In the genomic region with DNA sequence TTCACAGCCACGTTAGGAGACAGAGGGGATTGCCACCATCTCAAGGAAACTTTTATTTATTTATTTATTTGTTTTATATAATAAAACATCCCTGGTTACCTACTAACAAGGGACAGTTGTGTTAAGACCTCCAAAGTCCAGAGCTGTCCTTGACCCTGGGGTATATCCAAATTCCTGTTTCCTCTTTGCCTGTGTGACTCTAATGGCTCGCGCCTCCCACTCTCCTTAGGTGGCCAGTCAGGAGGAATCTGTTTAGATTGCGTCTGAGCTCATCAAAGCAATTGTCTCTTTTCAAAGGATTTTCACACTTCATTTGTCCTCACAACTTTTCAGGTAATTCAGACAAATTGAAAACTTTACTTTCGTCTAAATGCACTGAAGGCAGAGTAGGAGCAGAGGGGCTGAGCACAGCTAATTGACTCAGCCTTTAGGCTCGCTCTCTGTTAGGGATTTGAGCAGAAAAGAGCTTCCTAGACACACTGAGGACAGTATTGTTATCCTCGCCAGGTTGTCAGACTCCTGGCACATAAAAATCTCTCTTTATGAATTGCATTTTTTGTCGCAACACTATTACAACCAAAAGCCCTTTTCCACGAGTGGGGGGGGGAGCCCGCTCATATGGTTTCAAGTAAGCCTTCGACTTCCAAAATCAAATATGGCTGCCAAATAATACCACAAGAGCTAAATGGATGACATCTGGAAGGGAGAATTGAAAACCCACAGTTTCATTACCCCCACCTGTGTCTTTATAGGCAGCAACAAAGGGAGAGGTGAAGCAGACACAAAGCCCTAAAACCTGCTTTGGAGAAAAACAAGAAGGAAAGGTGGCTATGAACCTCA, we compare ENCODE assay signal across 16 mouse cellular contexts.
DNase-seq lines count a peak whose midpoint lies in the region; ATAC-seq lines count a peak whose summit lies in the region.
"Had no signal": no experiment of that assay in that cellular context is flagged by ENCODE, and none has a peak within 500 bp of the region (broad histone marks: within the 10 kb centered on the region; RNA-seq: fewer than 3 reads in every experiment).

No protein-coding gene starts in this region.

- ATAC-seq in midbrain, embryonic 13.5 days = no peak
- ATAC-seq in midbrain, embryonic 11.5 days (ENCODE audit: low FRiP score) = no peak
- no peak for ATAC-seq in embryonic facial prominence, embryonic 13.5 days (ENCODE audit: insufficient number of reproducible peaks, insufficient read depth, low FRiP score, low TSS enrichment, low read depth)
- peak; percentile 61; the same call in 1 of the 2 replicates for ATAC-seq in hindbrain, embryonic 15.5 days (ENCODE audit: low FRiP score, low read depth)
- 0 out of 2 replicates have a peak, but pooled peaks have one; percentile 58 for ATAC-seq in neural tube, embryonic 14.5 days (ENCODE audit: low read depth)
- ATAC-seq: lung, postnatal 0 days; Patski had no signal

- H3K4me2 ChIP-seq in midbrain, embryonic 13.5 days (replicated peaks) = no peak overlapping the region
- no peak overlapping the region for H3K4me2 ChIP-seq in midbrain, embryonic 11.5 days
- H3K4me2 ChIP-seq in embryonic facial prominence, embryonic 13.5 days = peak overlapping the region; percentile 30
- H3K4me2 ChIP-seq in hindbrain, embryonic 15.5 days = no peak overlapping the region
- H3K4me2 ChIP-seq in neural tube, embryonic 14.5 days (ENCODE audit: low read depth, low read length) = no peak overlapping the region
- H3K4me2 ChIP-seq: liver, embryonic 13.5 days; stomach, embryonic 15.5 days had no signal

- 0 out of 2 replicates have a peak overlapping the region, but pooled peaks have one; percentile 27 for H3K27ac ChIP-seq in midbrain, embryonic 13.5 days
- H3K27ac ChIP-seq in midbrain, embryonic 11.5 days (ENCODE audit: low read depth, low read length) = no peak overlapping the region
- H3K27ac ChIP-seq in embryonic facial prominence, embryonic 13.5 days = peak overlapping the region; percentile 84
- peak overlapping the region; percentile 33; the same call in 1 of the 2 replicates for H3K27ac ChIP-seq in hindbrain, embryonic 15.5 days (replicated peaks)
- peak overlapping the region; percentile 69; the same call in 1 of the 2 replicates for H3K27ac ChIP-seq in neural tube, embryonic 14.5 days (ENCODE audit: low read depth, low read length)
- H3K27ac ChIP-seq: liver, embryonic 13.5 days; stomach, embryonic 15.5 days had no signal

- no peaks in the 10 kb centered on the region for H3K36me3 ChIP-seq in midbrain, embryonic 13.5 days
- no peaks in the 10 kb centered on the region for H3K36me3 ChIP-seq in midbrain, embryonic 11.5 days (ENCODE audit: control insufficient read depth, insufficient read depth, low read length)
- no peaks in the 10 kb centered on the region for H3K36me3 ChIP-seq in embryonic facial prominence, embryonic 13.5 days
- H3K36me3 ChIP-seq in hindbrain, embryonic 15.5 days = no peaks in the 10 kb centered on the region
- no peaks in the 10 kb centered on the region for H3K36me3 ChIP-seq in neural tube, embryonic 14.5 days (ENCODE audit: control insufficient read depth, insufficient read depth, low read length)
- H3K36me3 ChIP-seq: liver, embryonic 13.5 days; stomach, embryonic 15.5 days had no signal

- peaks cover 23% of the 10 kb centered on the region for H3K4me1 ChIP-seq in midbrain, embryonic 13.5 days (replicated peaks)
- H3K4me1 ChIP-seq in midbrain, embryonic 11.5 days (ENCODE audit: control insufficient read depth, insufficient read depth, low read length) = peaks cover 9% of the 10 kb centered on the region; the same call in 1 of the 2 replicates
- peaks cover 30% of the 10 kb centered on the region for H3K4me1 ChIP-seq in embryonic facial prominence, embryonic 13.5 days
- H3K4me1 ChIP-seq in hindbrain, embryonic 15.5 days (replicated peaks) = peaks cover 19% of the 10 kb centered on the region
- H3K4me1 ChIP-seq in neural tube, embryonic 14.5 days (ENCODE audit: control insufficient read depth, insufficient read depth, low read length) = peaks cover 12% of the 10 kb centered on the region; the same call in 1 of the 2 replicates
- H3K4me1 ChIP-seq: liver, embryonic 13.5 days had no signal

- no peaks in the 10 kb centered on the region for H3K27me3 ChIP-seq in midbrain, embryonic 13.5 days
- H3K27me3 ChIP-seq in midbrain, embryonic 11.5 days (ENCODE audit: control insufficient read depth, insufficient read depth, low read length) = no peaks in the 10 kb centered on the region
- no peaks in the 10 kb centered on the region for H3K27me3 ChIP-seq in embryonic facial prominence, embryonic 13.5 days
- no peaks in the 10 kb centered on the region for H3K27me3 ChIP-seq in hindbrain, embryonic 15.5 days
- H3K27me3 ChIP-seq in neural tube, embryonic 14.5 days (ENCODE audit: control insufficient read depth, insufficient read depth, low read length) = no peaks in the 10 kb centered on the region
- H3K27me3 ChIP-seq: CH12.LX; liver, embryonic 13.5 days; Patski; stomach, embryonic 15.5 days had no signal

- no peak overlapping the region for H3K4me3 ChIP-seq in midbrain, embryonic 13.5 days (replicated peaks)
- no peak overlapping the region for H3K4me3 ChIP-seq in midbrain, embryonic 11.5 days (ENCODE audit: low read depth, low read length)
- no peak overlapping the region for H3K4me3 ChIP-seq in embryonic facial prominence, embryonic 13.5 days
- H3K4me3 ChIP-seq in hindbrain, embryonic 15.5 days = no peak overlapping the region
- no peak overlapping the region for H3K4me3 ChIP-seq in neural tube, embryonic 14.5 days (ENCODE audit: low read depth, low read length)
- H3K4me3 ChIP-seq: liver, embryonic 13.5 days; stomach, embryonic 15.5 days had no signal

- H3K9ac ChIP-seq in midbrain, embryonic 13.5 days (replicated peaks) = no peak overlapping the region
- no peak overlapping the region for H3K9ac ChIP-seq in midbrain, embryonic 11.5 days (ENCODE audit: low read length)
- H3K9ac ChIP-seq in embryonic facial prominence, embryonic 13.5 days = no peak overlapping the region
- no peak overlapping the region for H3K9ac ChIP-seq in hindbrain, embryonic 15.5 days
- H3K9ac ChIP-seq in neural tube, embryonic 14.5 days (replicated peaks; ENCODE audit: low read depth, low read length) = no peak overlapping the region
- H3K9ac ChIP-seq: liver, embryonic 13.5 days; stomach, embryonic 15.5 days had no signal

- WGBS in midbrain, embryonic 13.5 days = 46% methylated on average over 11 of the region's 11 CpGs
- 41% methylated on average over 11 of the region's 11 CpGs for WGBS in midbrain, embryonic 11.5 days
- 28% methylated on average over 11 of the region's 11 CpGs for WGBS in embryonic facial prominence, embryonic 13.5 days
- WGBS in hindbrain, embryonic 15.5 days = 49% methylated on average over 11 of the region's 11 CpGs
- WGBS in neural tube, embryonic 14.5 days = 36% methylated on average over 11 of the region's 11 CpGs

- no peak for DNase-seq in midbrain, embryonic 11.5 days (ENCODE audit: low spot score, missing footprints)
- DNase-seq in adrenal gland, adult 2 months = no peak
- DNase-seq in gastrocnemius, postnatal 4 days (ENCODE audit: low spot score in 2 of 2) = no peak
- DNase-seq: cerebellum, adult 9-11 months; kidney, adult 18-20 months; kidney, postnatal 4 days; liver, embryonic 13.5 days; thymus, postnatal 25 days had no signal

- no peaks in the 10 kb centered on the region for H3K9me3 ChIP-seq in midbrain, embryonic 13.5 days
- H3K9me3 ChIP-seq in midbrain, embryonic 11.5 days (ENCODE audit: control insufficient read depth, low read length) = no peaks in the 10 kb centered on the region
- no peaks in the 10 kb centered on the region for H3K9me3 ChIP-seq in embryonic facial prominence, embryonic 13.5 days
- H3K9me3 ChIP-seq in hindbrain, embryonic 15.5 days = no peaks in the 10 kb centered on the region
- H3K9me3 ChIP-seq in neural tube, embryonic 14.5 days (ENCODE audit: control insufficient read depth, low read length) = no peaks in the 10 kb centered on the region
- H3K9me3 ChIP-seq: liver, embryonic 13.5 days; stomach, embryonic 15.5 days had no signal

Comparison
In these comparisons a context has a peak if more than half of its experiments do, and no peak if none do; other contexts are left out.
1. ATAC-seq: peak in hindbrain, embryonic 15.5 days (single experiment) and neural tube, embryonic 14.5 days (single experiment); none in midbrain, embryonic 13.5 days (single experiment), midbrain, embryonic 11.5 days (single experiment) and embryonic facial prominence, embryonic 13.5 days (single experiment).